Mouse (Mus musculus) heart, embryonic 11.5 days (tissue): ENCODE measurements at regions not wholly inside any gene's neighbourhood (a gene's known extent, or its start where the extent isn't known, plus 50 kb on each side); places are given as distances from the start of the nearest gene placed in this dataset.

Source experiments
- ATAC-seq: fragments of 200-750 bp; cut with Nextera tagmentation; replicated peaks from 2 replicates; pipeline ENCODE4 v1.8.0; 2017; ENCODE audit warnings: moderate library complexity; ENCODE audit not compliant: insufficient number of reproducible peaks, low FRiP score, low TSS enrichment
- H3K27ac ChIP-seq: fragments of 300-500 bp; sonication (generic); 2 replicates; pipeline ENCODE4 v1.5.1; 2014; ENCODE audit warnings: mild to moderate bottlenecking, low read depth, low read length
- H3K27me3 ChIP-seq: fragments of 300-500 bp; sonication (generic); 2 replicates; pipeline ENCODE4 v1.6.1; 2014; ENCODE audit warnings: mild to moderate bottlenecking, low read length, mixed read lengths; ENCODE audit not compliant: control insufficient read depth, insufficient read depth
- H3K36me3 ChIP-seq: fragments of 300-500 bp; sonication (generic); 2 replicates; pipeline ENCODE4 v1.6.1; 2014; ENCODE audit warnings: mild to moderate bottlenecking, low read length, moderate library complexity, mixed read lengths; ENCODE audit not compliant: control insufficient read depth, insufficient read depth
- H3K4me1 ChIP-seq: fragments of 300-500 bp; sonication (generic); 2 replicates; pipeline ENCODE4 v1.6.1; 2014; ENCODE audit warnings: low read length; ENCODE audit not compliant: control insufficient read depth, insufficient read depth
- H3K4me2 ChIP-seq: fragments of 300-500 bp; sonication (generic); 2 replicates; pipeline ENCODE4 v1.6.1; 2014; ENCODE audit warnings: mild to moderate bottlenecking, moderate library complexity
- H3K4me3 ChIP-seq: fragments of 300-500 bp; sonication (generic); 2 replicates; pipeline ENCODE4 v1.5.1; 2014; ENCODE audit warnings: low read depth, low read length
- H3K9ac ChIP-seq: fragments of 300-500 bp; sonication (generic); 2 replicates; pipeline ENCODE4 v1.6.1; 2014; ENCODE audit warnings: mild to moderate bottlenecking, low read depth, low read length, moderate library complexity
- H3K9me3 ChIP-seq: fragments of 300-500 bp; sonication (generic); replicated peaks from 2 replicates; pipeline ENCODE4 v1.6.1; 2016; ENCODE audit warnings: low read length; ENCODE audit not compliant: control insufficient read depth
- WGBS: fragments of 180-500 bp; shearing (Covaris S2); extraction: QIAGEN DNeasy Blood & Tissue Kit; methylation state at CpG from one replicate; pipeline ENCODE4 v1.1.7; 2014; ENCODE audit not compliant: insufficient replicate concordance; 5-methylcytosine and 5-hydroxymethylcytosine counted together

- H3K27me3 ChIP-seq, result no peaks in the 10 kb centered on the region
- no peaks in the 10 kb centered on the region for H3K9me3 ChIP-seq
- H3K4me2 ChIP-seq, result no peak overlapping the region
- H3K4me1 ChIP-seq, result no peaks in the 10 kb centered on the region
- H3K9ac ChIP-seq, result no peak overlapping the region
- no peak for ATAC-seq
- H3K27ac ChIP-seq, result no peak overlapping the region
- 88% methylated on average over 2 of the region's 2 CpGs for WGBS
- H3K36me3 ChIP-seq, result no peaks in the 10 kb centered on the region
- no peak overlapping the region for H3K4me3 ChIP-seq
Measured at GRCm38 (mm10) chr8:35877581-35877980, 112.0 kb downstream of the Gm19410 start.

- H3K9me3 ChIP-seq, result no peaks in the 10 kb centered on the region; the same call in 1 of the 2 replicates
- no peak for ATAC-seq
- H3K4me1 ChIP-seq, result no peaks in the 10 kb centered on the region
- 57% methylated on average over 5 of the region's 5 CpGs for WGBS
- no peaks in the 10 kb centered on the region for H3K27me3 ChIP-seq
- no peaks in the 10 kb centered on the region for H3K36me3 ChIP-seq
- no peak overlapping the region for H3K27ac ChIP-seq
- H3K9ac ChIP-seq, result no peak overlapping the region
- no peak overlapping the region for H3K4me3 ChIP-seq
- no peak overlapping the region for H3K4me2 ChIP-seq
Measured at GRCm38 (mm10) chr8:35881810-35882209, 116.2 kb downstream of the Gm19410 start.

DNA sequence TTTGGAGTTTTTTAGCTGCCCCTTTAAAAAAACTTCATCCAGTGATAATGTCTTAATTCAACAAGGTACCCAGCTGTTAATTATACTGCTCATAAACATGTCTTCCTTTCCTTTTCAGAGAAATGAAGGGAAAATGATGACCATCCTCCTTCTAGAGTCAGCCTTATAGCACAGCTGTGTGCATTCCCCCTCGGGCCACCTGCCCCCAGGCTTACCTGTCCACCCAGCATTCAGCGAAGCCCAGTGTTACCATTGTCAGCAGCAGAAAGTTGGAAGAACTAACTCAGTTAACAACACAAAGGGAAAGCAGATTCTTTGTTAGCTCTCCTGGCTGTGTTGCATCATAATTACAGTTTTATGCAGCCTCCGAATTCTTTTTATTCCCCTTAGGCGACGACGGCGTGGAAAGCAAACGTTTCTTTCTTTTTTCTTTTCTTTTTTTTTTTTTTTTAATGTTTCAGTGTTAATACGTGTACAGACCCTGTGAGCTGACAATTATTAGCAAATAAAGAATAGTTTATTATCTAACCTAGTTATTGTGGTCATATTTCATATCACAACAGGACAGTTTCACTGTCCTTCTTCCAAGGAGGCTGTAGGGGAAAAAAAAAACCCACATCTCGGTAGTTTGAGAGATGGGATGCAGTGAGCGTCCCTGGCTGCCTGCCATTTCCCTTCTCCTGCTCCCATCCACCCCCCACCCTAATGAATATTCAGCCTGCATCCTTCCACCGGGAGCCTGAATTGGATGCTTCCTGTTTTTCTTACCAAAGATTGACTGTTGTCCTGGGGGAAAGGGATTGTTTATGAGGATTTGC is 117.3 kb downstream of the Gm19410 start:
- ATAC-seq, result no peak
- 50% methylated on average over 12 of the region's 12 CpGs for WGBS
- no peaks in the 10 kb centered on the region for H3K36me3 ChIP-seq
- H3K4me1 ChIP-seq, result no peaks in the 10 kb centered on the region
- H3K27ac ChIP-seq, result no peak overlapping the region
- no peak overlapping the region for H3K4me2 ChIP-seq
- no peaks in the 10 kb centered on the region; the same call in 1 of the 2 replicates for H3K9me3 ChIP-seq
- H3K27me3 ChIP-seq, result no peaks in the 10 kb centered on the region
- H3K4me3 ChIP-seq, result no peak overlapping the region
- no peak overlapping the region for H3K9ac ChIP-seq

DNA sequence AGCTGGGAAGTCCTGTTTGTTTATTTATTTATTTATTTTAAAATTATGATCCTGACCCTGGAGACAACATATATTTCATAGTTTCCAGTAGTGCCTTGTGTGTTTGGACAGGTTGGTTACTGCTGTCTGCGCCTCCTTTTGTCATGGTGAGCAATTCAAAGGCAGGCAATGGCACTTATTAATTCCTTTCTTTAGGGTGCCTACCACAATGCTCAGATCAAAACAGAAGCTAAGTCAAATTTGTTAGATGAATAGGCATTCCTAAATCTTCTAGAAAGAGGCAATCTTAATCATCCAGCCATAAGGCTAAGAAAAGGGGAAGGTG is 117.8 kb downstream of the Gm19410 start:
- no peak overlapping the region for H3K4me3 ChIP-seq
- H3K9ac ChIP-seq, result no peak overlapping the region
- WGBS, result 67% methylated on average over 1 of the region's 1 CpGs
- H3K4me1 ChIP-seq, result no peaks in the 10 kb centered on the region
- no peaks in the 10 kb centered on the region; the same call in 1 of the 2 replicates for H3K9me3 ChIP-seq
- no peak overlapping the region for H3K27ac ChIP-seq
- H3K27me3 ChIP-seq, result no peaks in the 10 kb centered on the region
- no peak for ATAC-seq
- no peak overlapping the region for H3K4me2 ChIP-seq
- H3K36me3 ChIP-seq, result no peaks in the 10 kb centered on the region

DNA sequence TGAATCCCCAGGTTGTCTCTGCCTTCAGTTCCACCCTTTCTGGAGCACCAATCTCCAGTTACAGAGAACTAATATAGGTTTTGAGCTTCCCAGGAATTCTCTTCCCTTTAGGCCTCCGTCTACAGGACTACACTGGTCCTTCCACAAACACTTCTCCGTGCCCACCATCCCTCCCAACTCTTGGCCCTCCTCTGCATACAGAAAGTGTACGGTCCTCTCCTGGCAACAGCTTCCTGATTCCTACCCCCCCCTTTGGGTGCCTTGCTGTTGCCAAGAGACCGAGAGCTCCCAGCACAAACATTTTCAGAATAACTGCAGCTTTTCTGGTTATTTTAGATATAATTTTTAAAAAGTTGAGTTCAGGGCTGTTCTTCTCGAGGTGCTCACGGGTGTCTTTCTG is 119.0 kb downstream of the Gm19410 start:
- no peak for ATAC-seq
- WGBS, result 74% methylated on average over 6 of the region's 6 CpGs
- Histone ChIP-seq H3K4me1 (no peaks in the 10 kb centered on the region), H3K27me3 (no peaks in the 10 kb centered on the region), H3K4me3 (no peak overlapping the region), H3K4me2 (no peak overlapping the region), H3K36me3 (no peaks in the 10 kb centered on the region), H3K9me3 (no peaks in the 10 kb centered on the region; the same call in 1 of the 2 replicates), H3K27ac (no peak overlapping the region), H3K9ac (no peak overlapping the region)

- WGBS, result 63% methylated on average over 4 of the region's 4 CpGs
- H3K4me2 ChIP-seq, result no peak overlapping the region
- H3K9me3 ChIP-seq, result no peaks in the 10 kb centered on the region; the same call in 1 of the 2 replicates
- peaks cover 18% of the 10 kb centered on the region for H3K4me1 ChIP-seq
- H3K36me3 ChIP-seq, result no peaks in the 10 kb centered on the region
- no peak overlapping the region for H3K4me3 ChIP-seq
- no peaks in the 10 kb centered on the region for H3K27me3 ChIP-seq
- no peak for ATAC-seq
- H3K27ac ChIP-seq, result no peak overlapping the region
- no peak overlapping the region for H3K9ac ChIP-seq
Measured at GRCm38 (mm10) chr8:35890083-35890482, 124.5 kb downstream of the Gm19410 start.

GRCm38 (mm10) chr8:35891769-35892168 is 126.2 kb downstream of the Gm19410 start:
- Histone ChIP-seq H3K9me3 (no peaks in the 10 kb centered on the region), H3K9ac (no peak overlapping the region), H3K36me3 (no peaks in the 10 kb centered on the region), H3K4me2 (no peak overlapping the region), H3K4me3 (no peak overlapping the region), H3K4me1 (peaks cover 18% of the 10 kb centered on the region), H3K27me3 (no peaks in the 10 kb centered on the region), H3K27ac (no peak overlapping the region)
- 82% methylated on average over 6 of the region's 6 CpGs for WGBS
- no peak for ATAC-seq

DNA sequence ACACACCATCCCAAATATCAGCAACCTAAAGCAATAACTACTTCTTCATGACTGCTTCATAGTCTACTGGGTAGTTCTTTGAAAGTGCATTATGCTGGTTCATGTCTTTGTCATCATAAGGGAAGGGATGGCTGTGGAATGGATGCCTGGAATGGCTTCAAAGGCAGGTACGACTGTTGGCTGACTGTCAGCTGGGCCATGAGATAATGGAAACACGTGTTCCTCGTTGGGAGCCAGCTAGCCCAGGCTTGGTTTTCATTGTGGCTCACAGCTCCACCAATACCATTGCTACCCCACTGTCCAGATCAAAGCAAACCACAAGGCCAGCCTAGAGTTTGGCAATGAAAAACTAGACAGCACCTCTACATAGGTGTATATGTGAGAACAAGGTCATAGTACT is 132.9 kb downstream of the Gm19410 start:
- H3K4me2 ChIP-seq, result no peak overlapping the region
- 58% methylated on average over 3 of the region's 3 CpGs for WGBS

GRCm38 (mm10) chr8:35901490-35901889 is 135.9 kb downstream of the Gm19410 start:
- no peak for ATAC-seq
- no peak overlapping the region for H3K27ac ChIP-seq
- no peak overlapping the region for H3K9ac ChIP-seq
- no peaks in the 10 kb centered on the region for H3K36me3 ChIP-seq
- no peaks in the 10 kb centered on the region for H3K4me1 ChIP-seq
- 83% methylated on average over 7 of the region's 7 CpGs for WGBS
- no peaks in the 10 kb centered on the region for H3K9me3 ChIP-seq
- H3K4me2 ChIP-seq, result no peak overlapping the region
- H3K27me3 ChIP-seq, result no peaks in the 10 kb centered on the region
- H3K4me3 ChIP-seq, result no peak overlapping the region

More for the DNA sequence above, 132.9 kb downstream of the Gm19410 start:
- Histone ChIP-seq H3K27ac (no peak overlapping the region), H3K27me3 (no peaks in the 10 kb centered on the region), H3K9ac (no peak overlapping the region), H3K9me3 (no peaks in the 10 kb centered on the region), H3K36me3 (no peaks in the 10 kb centered on the region), H3K4me3 (no peak overlapping the region), H3K4me1 (peaks cover 6% of the 10 kb centered on the region; the same call in 1 of the 2 replicates)
- no peak for ATAC-seq
